Mouse (Mus musculus) G1E-ER4 (cell line): Measurements from ENCODE around the gene Lancl3. TPM values are rescaled to one million over a fixed set of nuclear protein-coding genes. Genes with fewer than 3 reads are reported as not detected.
"Not testable (repeated sequence)": the region's sequence is repeated elsewhere in the genome, so short reads cannot be mapped to it uniquely, and the experiment has no call there.

ENCODE experiments used
- GATA1 ChIP-seq: IDR thresholded peaks from one replicate; pipeline ENCODE4 v1.8.0; 2012; ENCODE audit warnings: low read length, inconsistent platforms
- polyA plus RNA-seq: library from polyadenylated mRNA; stranded (reverse); fragments of >175 nt; gene quantifications from 2 replicates; pipeline ENCODE4 v1.2.3, GENCODE M21; 2012

Gene Lancl3
- polyA plus RNA-seq, 1 experiment: not detected

GRCm38 (mm10) chrX:9244603-9245336, 45.1 kb downstream of the Lancl3 start:
- peak; percentile 30 for TF ChIP-seq GATA1

GRCm38 (mm10) chrX:9248911-9249310, 49.2 kb downstream of the Lancl3 start:
- TF ChIP-seq GATA1: no peak

- TF ChIP-seq GATA1: no peak
Observed at GRCm38 (mm10) chrX:9253990-9254389, 54.3 kb downstream of the Lancl3 start.

- TF ChIP-seq GATA1: no peak
Observed at GRCm38 (mm10) chrX:9254901-9255300, 55.2 kb downstream of the Lancl3 start.

- no peak for TF ChIP-seq GATA1
Observed at GRCm38 (mm10) chrX:9256766-9257165, 57.1 kb downstream of the Lancl3 start, which contains the start of gene Gm14862. Gene Gm14862, minus strand, starts transcription at chrX:9256899.

GRCm38 (mm10) chrX:9257831-9258230, 58.1 kb downstream of the Lancl3 start:
- TF ChIP-seq GATA1: no peak

- TF ChIP-seq GATA1: no peak
Observed at GRCm38 (mm10) chrX:9259267-9259666, 59.6 kb downstream of the Lancl3 start.

GRCm38 (mm10) chrX:9271112-9271511, 71.4 kb downstream of the Lancl3 start:
- no peak for TF ChIP-seq GATA1

- TF ChIP-seq GATA1: no peak
Observed at GRCm38 (mm10) chrX:9271947-9272459, 72.3 kb downstream of the Lancl3 start.

GRCm38 (mm10) chrX:9272460-9273361, 73.0 kb downstream of the Lancl3 start, which contains the start of gene Xk:
Gene Xk, plus strand, starts transcription at chrX:9272756.
- TF ChIP-seq GATA1: no peak

GRCm38 (mm10) chrX:9273377-9274002, 73.8 kb downstream of the Lancl3 start:
- TF ChIP-seq GATA1: no peak

- TF ChIP-seq GATA1: no peak
Observed at GRCm38 (mm10) chrX:9274321-9274720, 74.6 kb downstream of the Lancl3 start.

GRCm38 (mm10) chrX:9283464-9283863, 83.8 kb downstream of the Lancl3 start, which contains the start of gene H2al1m:
Gene H2al1m, plus strand, starts transcription at chrX:9283764.
- not testable (repeated sequence) for TF ChIP-seq GATA1

GRCm38 (mm10) chrX:9298413-9298864, 98.7 kb downstream of the Lancl3 start:
- no peak for TF ChIP-seq GATA1

- TF ChIP-seq GATA1: no peak
Observed at GRCm38 (mm10) chrX:9302791-9303190, 103.1 kb downstream of the Lancl3 start.

GRCm38 (mm10) chrX:9303455-9303854, 103.8 kb downstream of the Lancl3 start:
- no peak for TF ChIP-seq GATA1

Other genes starting within 250 kb of the Lancl3 start
- gene Fthl17b, start 236.9 kb upstream of the Lancl3 start, polyA plus RNA-seq: not detected in 2 replicates
- not detected in 2 replicates for gene Fthl17c, start 223.3 kb upstream of the Lancl3 start, polyA plus RNA-seq
- gene Fthl17d, start 213.1 kb upstream of the Lancl3 start, polyA plus RNA-seq: not detected in 2 replicates
- gene Fthl17e, start 166.4 kb upstream of the Lancl3 start, polyA plus RNA-seq: not detected in 2 replicates
- not detected in 2 replicates for gene Fthl17f, start 136.9 kb upstream of the Lancl3 start, polyA plus RNA-seq
- not detected in 2 replicates for gene 4930402K13Rik, start 95.3 kb upstream of the Lancl3 start, polyA plus RNA-seq
- gene Gm14862, start 57.0 kb downstream of the Lancl3 start, polyA plus RNA-seq: not detected in 2 replicates
- gene Xk, start 72.9 kb downstream of the Lancl3 start, polyA plus RNA-seq: 24.2 TPM in 2 replicates
- gene H2al1m, start 83.9 kb downstream of the Lancl3 start, polyA plus RNA-seq: 0.30 TPM in 1 of 2 replicates, not detected in the other
- not detected in 2 replicates for gene H2al1k, start 150.7 kb downstream of the Lancl3 start, polyA plus RNA-seq